Mouse (Mus musculus) kidney, embryonic 15.5 days (tissue): ENCODE measurements at regions not wholly inside any gene's neighbourhood (a gene's known extent, or its start where the extent isn't known, plus 50 kb on each side); places are given as distances from the start of the nearest gene placed in this dataset.

Experiments
- ATAC-seq: fragments of 200-750 bp; cut with Nextera tagmentation; replicated peaks from 2 replicates; pipeline ENCODE4 v1.8.0; 2017; ENCODE audit warnings: moderate TSS enrichment; ENCODE audit not compliant: low FRiP score
- H3K27ac ChIP-seq: fragments of 300-500 bp; sonication (generic); 2 replicates; pipeline ENCODE4 v1.5.1; 2015; ENCODE audit warnings: mild to moderate bottlenecking, inconsistent platforms
- H3K27me3 ChIP-seq: fragments of 300-500 bp; sonication (generic); 2 replicates; pipeline ENCODE4 v1.6.1; 2015; ENCODE audit warnings: inconsistent platforms
- H3K36me3 ChIP-seq: fragments of 300-500 bp; sonication (generic); 2 replicates; pipeline ENCODE4 v1.6.1; 2015; ENCODE audit warnings: inconsistent platforms
- H3K4me1 ChIP-seq: fragments of 300-500 bp; sonication (generic); 2 replicates; pipeline ENCODE4 v1.6.1; 2015; ENCODE audit warnings: inconsistent platforms
- H3K4me2 ChIP-seq: fragments of 300-500 bp; sonication (generic); 2 replicates; pipeline ENCODE4 v1.6.1; 2015; ENCODE audit warnings: moderate library complexity, mild to moderate bottlenecking, inconsistent platforms
- H3K4me3 ChIP-seq: fragments of 300-500 bp; sonication (generic); replicated peaks from 2 replicates; pipeline ENCODE4 v1.5.1; 2015; ENCODE audit warnings: mild to moderate bottlenecking, inconsistent platforms
- H3K9ac ChIP-seq: fragments of 300-500 bp; sonication (generic); 2 replicates; pipeline ENCODE4 v1.6.1; 2015; ENCODE audit warnings: mild to moderate bottlenecking, inconsistent platforms
- H3K9me3 ChIP-seq: fragments of 300-500 bp; sonication (generic); replicated peaks from 2 replicates; pipeline ENCODE4 v1.6.1; 2016; ENCODE audit warnings: inconsistent platforms
- WGBS: fragments of 180-500 bp; shearing (Covaris S2); methylation state at CpG from one replicate; pipeline ENCODE4 v1.1.7; 2015; ENCODE audit warnings: mixed read lengths; 5-methylcytosine and 5-hydroxymethylcytosine counted together

DNA sequence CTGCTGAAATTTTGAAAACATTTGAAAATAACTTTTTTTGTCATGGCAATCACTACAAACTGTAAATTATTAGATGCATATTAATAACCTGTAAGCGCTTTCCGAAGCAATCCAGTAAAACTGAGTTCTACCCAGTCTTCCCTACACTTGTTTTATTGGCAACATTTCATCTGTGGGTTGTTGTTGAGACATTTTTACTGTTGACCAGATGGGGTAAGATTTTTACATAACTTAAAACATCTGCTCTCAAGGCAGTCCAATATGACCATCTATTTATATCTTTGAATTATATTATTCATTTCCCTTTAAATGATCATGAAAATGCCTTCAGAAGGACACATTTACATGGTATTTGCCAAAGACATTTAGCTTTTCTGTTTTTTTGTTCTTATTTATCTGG lies 520.5 kb downstream of the Olfm4 start:
- H3K27me3 ChIP-seq: no peaks in the 10 kb centered on the region
- no peak overlapping the region for H3K4me3 ChIP-seq
- H3K4me2 ChIP-seq: no peak overlapping the region
- no peak overlapping the region for H3K27ac ChIP-seq
- no peaks in the 10 kb centered on the region for H3K4me1 ChIP-seq
- no peak for ATAC-seq
- no peak overlapping the region for H3K9ac ChIP-seq
- H3K36me3 ChIP-seq: no peaks in the 10 kb centered on the region
- no peaks in the 10 kb centered on the region for H3K9me3 ChIP-seq
- WGBS: 80% methylated on average over 2 of the region's 2 CpGs

DNA sequence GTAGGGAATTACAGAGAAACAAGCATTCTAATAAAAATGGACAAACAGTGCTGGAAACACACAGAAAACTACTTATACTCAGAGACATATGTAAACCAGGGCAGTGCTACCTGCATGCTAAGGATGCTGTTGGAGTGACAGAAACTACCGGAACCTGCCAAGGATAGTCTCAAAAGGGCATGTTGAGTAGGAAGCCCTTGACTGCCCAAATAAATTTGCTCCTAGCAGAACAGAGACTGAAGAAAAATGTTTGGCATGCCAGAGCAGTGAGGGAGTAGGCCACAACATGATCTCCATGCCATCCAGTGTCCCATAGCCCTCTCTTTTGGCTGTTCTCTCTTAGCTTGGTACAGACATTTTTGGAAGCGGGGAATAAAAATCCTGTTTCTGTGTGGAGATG lies 532.7 kb downstream of the Olfm4 start:
- Histone ChIP-seq H3K27ac (no peak overlapping the region), H3K4me2 (no peak overlapping the region), H3K4me3 (no peak overlapping the region), H3K27me3 (no peaks in the 10 kb centered on the region), H3K36me3 (no peaks in the 10 kb centered on the region), H3K9me3 (no peaks in the 10 kb centered on the region), H3K4me1 (no peaks in the 10 kb centered on the region), H3K9ac (no peak overlapping the region)
- WGBS: 97% methylated on average over 2 of the region's 2 CpGs
- ATAC-seq: no peak

DNA sequence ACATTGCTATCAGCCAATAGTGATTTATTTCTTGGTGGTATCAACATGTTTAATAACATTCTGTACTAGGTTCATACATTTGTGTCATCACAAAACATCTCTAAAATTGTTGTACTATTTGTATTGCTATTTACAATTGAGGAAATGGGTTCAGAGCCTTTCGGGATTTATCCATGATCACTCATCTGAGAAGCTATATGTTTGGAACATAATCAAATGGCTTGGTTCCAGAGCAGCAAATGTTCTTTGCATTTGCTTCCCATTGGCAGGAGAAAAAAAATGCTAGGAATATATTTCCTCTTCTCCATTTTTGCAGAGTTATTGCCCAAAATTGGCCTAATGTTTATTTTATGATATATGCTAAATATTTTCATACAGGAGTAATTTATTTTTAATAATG lies 537.3 kb downstream of the Olfm4 start:
- Histone ChIP-seq H3K4me1 (no peaks in the 10 kb centered on the region), H3K36me3 (no peaks in the 10 kb centered on the region), H3K27me3 (no peaks in the 10 kb centered on the region), H3K27ac (no peak overlapping the region), H3K4me3 (no peak overlapping the region), H3K9me3 (no peaks in the 10 kb centered on the region), H3K9ac (no peak overlapping the region), H3K4me2 (no peak overlapping the region)
- 77% methylated on average over 1 of the region's 1 CpGs for WGBS
- ATAC-seq: no peak

DNA sequence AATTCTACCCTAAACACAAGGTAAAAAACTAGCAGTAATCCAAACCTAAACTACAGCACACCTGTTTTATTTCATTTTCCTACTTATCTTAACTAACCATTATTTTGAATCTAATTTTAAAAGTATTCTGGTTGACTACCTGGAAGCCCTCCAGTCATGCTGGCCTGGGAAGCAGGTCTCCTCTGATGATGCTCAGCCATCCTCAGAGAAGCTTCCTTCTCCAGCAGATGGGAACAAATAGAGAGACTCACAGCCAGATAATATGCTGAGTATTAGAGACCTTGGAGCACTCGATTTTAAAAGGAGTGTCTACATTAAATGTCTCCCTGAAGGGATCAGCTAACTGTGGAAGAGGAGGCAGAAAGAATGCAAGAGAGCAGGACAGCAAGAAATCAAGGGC lies 537.8 kb downstream of the Olfm4 start:
- Histone ChIP-seq H3K36me3 (no peaks in the 10 kb centered on the region), H3K4me1 (no peaks in the 10 kb centered on the region), H3K9me3 (no peaks in the 10 kb centered on the region), H3K4me2 (no peak overlapping the region), H3K4me3 (no peak overlapping the region), H3K27me3 (no peaks in the 10 kb centered on the region), H3K9ac (no peak overlapping the region), H3K27ac (no peak overlapping the region)
- ATAC-seq: no peak
- 65% methylated on average over 1 of the region's 1 CpGs for WGBS

DNA sequence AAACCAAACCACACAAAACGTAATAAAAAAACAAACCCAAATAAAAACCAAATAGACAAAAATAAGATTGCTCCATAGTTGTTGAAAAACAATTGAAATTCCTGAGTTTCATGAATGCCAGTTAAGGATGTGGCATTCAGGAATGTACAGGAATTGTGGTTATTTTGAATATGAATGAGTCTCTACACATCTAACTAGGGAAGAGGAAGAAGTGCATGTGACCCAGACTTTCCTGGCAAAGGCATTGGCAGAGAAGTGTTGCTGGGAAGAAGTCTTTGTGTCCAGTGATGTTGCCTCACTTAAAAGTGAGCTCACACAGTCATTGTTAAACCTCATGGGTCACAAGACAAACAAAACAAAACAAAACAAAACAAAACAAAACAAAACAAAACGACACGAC lies 538.7 kb downstream of the Olfm4 start:
- no peaks in the 10 kb centered on the region for H3K4me1 ChIP-seq
- no peak overlapping the region for H3K4me3 ChIP-seq
- no peak overlapping the region for H3K27ac ChIP-seq
- WGBS: 68% methylated on average over 3 of the region's 3 CpGs
- no peak overlapping the region for H3K9ac ChIP-seq
- ATAC-seq: no peak
- no peaks in the 10 kb centered on the region for H3K36me3 ChIP-seq
- H3K4me2 ChIP-seq: no peak overlapping the region
- no peaks in the 10 kb centered on the region for H3K9me3 ChIP-seq
- no peaks in the 10 kb centered on the region for H3K27me3 ChIP-seq

DNA sequence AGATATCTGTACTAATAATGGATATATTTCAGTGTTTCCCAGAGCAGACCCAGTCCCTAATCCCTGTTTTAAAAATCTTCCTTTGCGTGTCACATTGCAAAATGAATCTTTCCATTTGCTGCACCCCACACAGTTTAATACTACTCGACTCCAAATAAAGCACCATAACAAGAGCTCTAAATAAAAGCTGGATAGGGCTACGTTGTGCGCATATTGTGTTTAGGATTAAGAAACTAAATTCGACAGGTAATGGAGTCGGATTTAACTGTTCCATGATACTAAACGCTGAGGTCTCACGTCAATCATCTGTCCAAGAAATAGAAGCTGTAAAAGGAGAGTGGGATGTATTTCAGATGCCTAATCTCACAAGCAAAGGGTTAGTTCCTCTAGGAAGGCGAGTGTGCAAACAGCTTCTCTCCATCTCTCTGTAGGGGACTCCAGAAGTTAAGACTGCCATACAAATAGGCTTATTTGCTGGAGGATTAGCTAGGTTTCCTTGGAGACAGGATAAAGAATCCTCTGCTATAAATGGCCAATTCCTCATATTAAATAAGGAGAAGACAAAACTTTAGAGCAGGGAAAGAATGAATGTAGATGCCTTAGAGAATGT lies 544.6 kb downstream of the Olfm4 start:
- Histone ChIP-seq H3K9ac (no peak overlapping the region), H3K4me1 (no peaks in the 10 kb centered on the region), H3K27me3 (no peaks in the 10 kb centered on the region), H3K4me2 (no peak overlapping the region), H3K9me3 (no peaks in the 10 kb centered on the region), H3K27ac (no peak overlapping the region), H3K4me3 (no peak overlapping the region), H3K36me3 (no peaks in the 10 kb centered on the region)
- WGBS: 80% methylated on average over 9 of the region's 9 CpGs
- ATAC-seq: no peak

DNA sequence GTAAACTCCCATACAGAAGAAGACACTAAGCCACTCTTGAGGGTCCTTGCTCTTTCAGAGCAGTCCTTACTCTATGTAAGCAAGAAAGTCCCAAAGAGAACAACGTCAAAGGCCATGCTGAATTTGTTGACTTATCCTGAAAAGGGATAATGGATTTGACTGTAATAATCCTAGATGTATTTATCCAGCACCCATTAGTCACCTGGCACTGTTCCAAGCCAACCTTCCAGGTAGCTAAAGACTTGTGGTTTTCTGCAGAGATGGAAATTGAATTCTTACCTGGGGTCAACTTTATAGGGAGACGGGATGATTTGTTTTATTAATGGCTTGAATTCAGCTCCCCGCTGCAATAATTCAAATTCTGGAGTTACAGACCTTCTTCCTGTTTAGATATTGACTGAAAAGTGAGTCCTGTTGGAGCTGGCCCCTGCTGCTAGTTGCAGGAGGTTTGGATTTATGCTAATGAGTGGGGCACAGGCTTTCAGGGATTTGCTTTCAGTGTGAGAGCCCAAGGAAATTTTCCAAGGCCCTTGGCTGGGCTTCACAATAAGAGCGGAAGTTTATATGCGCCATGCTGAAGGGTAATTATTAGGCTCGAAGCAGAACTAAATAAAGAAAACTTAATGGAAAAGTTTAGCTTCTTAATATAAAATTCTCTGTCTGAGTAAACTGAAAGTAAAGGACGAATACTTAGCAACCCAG lies 552.3 kb downstream of the Olfm4 start:
- Histone ChIP-seq H3K4me2 (no peak overlapping the region), H3K4me1 (no peaks in the 10 kb centered on the region), H3K36me3 (no peaks in the 10 kb centered on the region), H3K4me3 (no peak overlapping the region), H3K9me3 (no peaks in the 10 kb centered on the region), H3K9ac (no peak overlapping the region), H3K27ac (no peak overlapping the region), H3K27me3 (no peaks in the 10 kb centered on the region)
- WGBS: 54% methylated on average over 7 of the region's 7 CpGs
- no peak for ATAC-seq

DNA sequence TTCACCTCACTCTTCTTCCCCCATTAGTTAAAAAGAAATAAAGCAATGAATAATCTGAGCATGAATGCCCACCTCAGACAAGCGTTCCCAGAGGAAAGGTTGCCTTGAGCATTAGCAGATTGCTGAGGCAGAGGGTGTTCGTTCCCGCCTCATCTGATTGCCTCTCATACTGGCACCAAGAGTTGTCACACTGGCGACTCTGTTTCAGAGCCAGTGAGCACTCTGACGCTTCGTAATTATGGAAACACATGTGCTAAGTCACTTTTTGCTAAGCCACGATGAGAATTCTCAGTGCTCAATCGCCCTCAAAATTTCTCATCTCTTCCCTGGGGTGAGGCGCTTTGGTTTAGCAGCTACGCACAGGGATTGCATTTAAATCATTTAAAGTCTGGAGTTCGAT lies 576.1 kb downstream of the Olfm4 start:
- Histone ChIP-seq H3K4me3 (no peak overlapping the region), H3K9ac (no peak overlapping the region), H3K4me1 (no peaks in the 10 kb centered on the region), H3K36me3 (no peaks in the 10 kb centered on the region), H3K4me2 (no peak overlapping the region), H3K27ac (no peak overlapping the region), H3K27me3 (no peaks in the 10 kb centered on the region), H3K9me3 (no peaks in the 10 kb centered on the region)
- ATAC-seq: no peak
- WGBS: 80% methylated on average over 11 of the region's 11 CpGs
